Mouse (Mus musculus) CH12.LX (cell line): ENCODE measurements around the gene Cysltr2. TPM values are rescaled to one million over a fixed set of nuclear protein-coding genes. Genes with fewer than 3 reads are reported as not detected.

Source experiments
- DNase-seq: peaks from one replicate; pipeline ENCODE4 v3.0.0-alpha.2; 2013; ENCODE audit errors: extremely low read depth
- H3K27ac ChIP-seq: 2 replicates; pipeline ENCODE4 v1.5.1; 2012; ENCODE audit warnings: low read depth, mild to moderate bottlenecking, control low read depth, moderate library complexity; ENCODE audit not compliant: insufficient read depth
- H3K27me3 ChIP-seq: replicated peaks from 2 replicates; pipeline ENCODE3; 2012; ENCODE audit warnings: inconsistent platforms
- H3K36me3 ChIP-seq, 2 experiments: replicated peaks in 1 of 2; 2 replicates each; pipeline versions ENCODE3 to v1.6.1; 2012; ENCODE audit warnings: inconsistent platforms in 1 of 2, low read length in 1 of 2, mild to moderate bottlenecking in 1 of 2, mixed read lengths in 1 of 2, moderate library complexity in 1 of 2; ENCODE audit not compliant: control insufficient read depth in 1 of 2, insufficient read depth in 1 of 2
- H3K4me1 ChIP-seq, 2 experiments: 2 replicates each; pipeline ENCODE4 v1.6.1; 2012; ENCODE audit warnings: inconsistent platforms in 1 of 2, moderate library complexity in 1 of 2; ENCODE audit not compliant: insufficient read depth in 2 of 2, control insufficient read depth in 1 of 2
- H3K4me2 ChIP-seq: 2 replicates; pipeline ENCODE4 v1.6.1; 2012; ENCODE audit warnings: low read depth, mild to moderate bottlenecking, control low read depth; ENCODE audit not compliant: poor library complexity, insufficient read depth, severe bottlenecking
- H3K4me3 ChIP-seq, 3 experiments: fragments of 150-350 bp in 1 of 3; sonication (generic) in 1 of 3; replicated peaks in 1 of 3; 2 replicates each; pipeline versions ENCODE3 to v1.5.1; 2011 to 2012; ENCODE audit warnings: low read depth in 2 of 3, low read length in 2 of 3, mild to moderate bottlenecking in 2 of 3, moderate library complexity in 2 of 3, control low read depth in 1 of 3, improper control_type of control experiment in 1 of 3, inconsistent platforms in 1 of 3, mixed read lengths in 1 of 3; ENCODE audit not compliant: poor library complexity in 1 of 3
- H3K79me2 ChIP-seq: replicated peaks from 2 replicates; pipeline ENCODE4 v1.6.1; 2012; ENCODE audit warnings: mild to moderate bottlenecking, moderate library complexity; ENCODE audit not compliant: control insufficient read depth, poor library complexity, insufficient read depth, severe bottlenecking; ENCODE audit errors: extremely low read depth
- H3K9ac ChIP-seq: 2 replicates; pipeline ENCODE4 v1.6.1; 2012; ENCODE audit warnings: low read depth, mild to moderate bottlenecking, control low read depth, moderate library complexity; ENCODE audit not compliant: insufficient read depth
- H3K9me3 ChIP-seq: replicated peaks from 2 replicates; pipeline ENCODE3; 2012; ENCODE audit warnings: low read length, inconsistent platforms, mixed read lengths
- CHD1 ChIP-seq: IDR thresholded peaks from 2 replicates; pipeline ENCODE4 v1.6.1; 2012; ENCODE audit warnings: low read depth, low read length, improper control_type of control experiment, inconsistent platforms
- CHD2 ChIP-seq: IDR thresholded peaks from 2 replicates; pipeline ENCODE4 v1.6.1; 2011; ENCODE audit warnings: low read length, improper control_type of control experiment
- CTCF ChIP-seq, 2 experiments: IDR thresholded peaks in 1 of 2; conservative IDR thresholded peaks in 1 of 2; 2 replicates each; pipeline ENCODE4 v1.5.1; 2011 to 2012; ENCODE audit warnings: low read depth in 2 of 2, low read length in 2 of 2, improper control_type of control experiment in 1 of 2, inconsistent platforms in 1 of 2, mild to moderate bottlenecking in 1 of 2, moderate library complexity in 1 of 2
- E2F4 ChIP-seq: IDR thresholded peaks from 2 replicates; pipeline ENCODE4 v1.6.1; 2011; ENCODE audit warnings: low read depth, low read length, improper control_type of control experiment; ENCODE audit not compliant: insufficient replicate concordance
- EP300 ChIP-seq: IDR thresholded peaks from 2 replicates; pipeline ENCODE4 v1.6.1; 2011; ENCODE audit warnings: low read length, improper control_type of control experiment
- GABPA ChIP-seq: IDR thresholded peaks from 2 replicates; pipeline ENCODE4 v1.6.1; 2012; ENCODE audit warnings: low read depth, low read length, improper control_type of control experiment, inconsistent platforms; ENCODE audit not compliant: insufficient replicate concordance
- HCFC1 ChIP-seq: IDR thresholded peaks from 2 replicates; pipeline ENCODE4 v1.6.1; 2012; ENCODE audit warnings: low read depth, mild to moderate bottlenecking, inconsistent platforms, low read length, improper control_type of control experiment
- IRF4 ChIP-seq: IDR thresholded peaks from 2 replicates; pipeline ENCODE4 v1.6.1; 2014; ENCODE audit warnings: low read depth, mild to moderate bottlenecking, inconsistent platforms, low read length, improper control_type of control experiment
- MAX ChIP-seq: IDR thresholded peaks from 2 replicates; pipeline ENCODE4 v1.6.1; 2011; ENCODE audit warnings: low read length, improper control_type of control experiment
- MAZ ChIP-seq: IDR thresholded peaks from 2 replicates; pipeline ENCODE4 v1.6.1; 2012; ENCODE audit warnings: low read depth, mild to moderate bottlenecking, inconsistent platforms, low read length, improper control_type of control experiment, moderate library complexity
- MEF2A ChIP-seq: IDR thresholded peaks from 2 replicates; pipeline ENCODE4 v1.6.1; 2014; ENCODE audit warnings: low read depth, mild to moderate bottlenecking, inconsistent platforms, low read length, improper control_type of control experiment, borderline replicate concordance
- MXI1 ChIP-seq: IDR thresholded peaks from 2 replicates; pipeline ENCODE4 v1.6.1; 2011; ENCODE audit warnings: mild to moderate bottlenecking, low read depth, low read length, improper control_type of control experiment
- MYC ChIP-seq: IDR thresholded peaks from 2 replicates; pipeline ENCODE4 v1.6.1; 2011; ENCODE audit warnings: low read depth, mild to moderate bottlenecking, improper control_type of control experiment, low read length
- NELFE ChIP-seq: IDR thresholded peaks from 2 replicates; pipeline ENCODE4 v1.6.1; 2011; ENCODE audit warnings: low read depth, low read length, improper control_type of control experiment
- POLR2A ChIP-seq: IDR thresholded peaks from 2 replicates; pipeline ENCODE4 v1.6.1; 2011; ENCODE audit warnings: low read depth, mild to moderate bottlenecking, improper control_type of control experiment, low read length
- POLR2AphosphoS2 ChIP-seq: IDR thresholded peaks from 2 replicates; pipeline ENCODE4 v1.6.1; 2011; ENCODE audit warnings: low read depth, low read length, improper control_type of control experiment
- RAD21 ChIP-seq: IDR thresholded peaks from 2 replicates; pipeline ENCODE4 v1.6.1; 2011; ENCODE audit warnings: low read depth, mild to moderate bottlenecking, low read length, improper control_type of control experiment, moderate library complexity
- SMC3 ChIP-seq: IDR thresholded peaks from 2 replicates; pipeline ENCODE4 v1.6.1; 2011; ENCODE audit warnings: low read depth, low read length, improper control_type of control experiment
- TBP ChIP-seq: conservative IDR thresholded peaks from 2 replicates; pipeline ENCODE4 v1.6.1; 2011; ENCODE audit warnings: low read depth, low read length, improper control_type of control experiment
- TCF12 ChIP-seq: IDR thresholded peaks from 2 replicates; pipeline ENCODE4 v1.6.1; 2014; ENCODE audit warnings: low read depth, mild to moderate bottlenecking, inconsistent platforms, low read length, improper control_type of control experiment
- USF1 ChIP-seq: IDR thresholded peaks from 2 replicates; pipeline ENCODE4 v1.6.1; 2014; ENCODE audit warnings: low read depth, mild to moderate bottlenecking, inconsistent platforms, low read length, improper control_type of control experiment
- USF2 ChIP-seq: conservative IDR thresholded peaks from 2 replicates; pipeline ENCODE4 v1.6.1; 2011; ENCODE audit warnings: low read depth, low read length, improper control_type of control experiment
- ZC3H11A ChIP-seq: IDR thresholded peaks from 2 replicates; pipeline ENCODE4 v1.6.1; 2012; ENCODE audit warnings: low read depth, mild to moderate bottlenecking, inconsistent platforms, low read length, improper control_type of control experiment
- ZKSCAN1 ChIP-seq: IDR thresholded peaks from 2 replicates; pipeline ENCODE4 v1.6.1; 2012; ENCODE audit warnings: low read depth, inconsistent platforms, low read length, improper control_type of control experiment, borderline replicate concordance
- ZMIZ1 ChIP-seq: IDR thresholded peaks from 2 replicates; pipeline ENCODE4 v1.6.1; 2012; ENCODE audit warnings: low read depth, mild to moderate bottlenecking, inconsistent platforms, low read length, improper control_type of control experiment
- dilution Hi-C: fragments of 300-500 bp; cut with MboI; formaldehyde crosslinking; loops from 2 replicates; pipeline ENCODE4 v1.14.3; 2020; ENCODE audit warnings: low sequenced_read_pairs; ENCODE audit not compliant: extremely low pct_unique_long_range_greater_than_20kb, extremely low pct_ligation_motif_present
- in situ Hi-C: fragments of 300-500 bp; cut with MboI; formaldehyde crosslinking; loops from 3 replicates; pipeline ENCODE4 v1.14.3; 2019; ENCODE audit warnings: low sequenced_read_pairs, low pct_ligation_motif_present, low pct_unique_long_range_greater_than_20kb, mixed read lengths
- polyA plus RNA-seq: library from polyadenylated mRNA; unstranded; fragments of >175 nt; gene quantifications from 2 replicates; pipeline ENCODE4 v1.2.1, GENCODE M21; 2012; ENCODE audit warnings: low read depth; ENCODE audit not compliant: insufficient read length
- total RNA-seq, 2 experiments: library from RNA; depleted of rRNA; stranded (reverse); fragments of 300-350 nt in 1 of 2; fragments of >200 nt in 1 of 2; gene quantifications; 2 replicates each; pipeline ENCODE4 v1.2.3; 2012 to 2014

Cysltr2 gene
- total and polyA plus RNA-seq, 3 experiments, result 0.47 to 2.0 (median 0.89) TPM

GRCm38 (mm10) chr14:73041689-73042088 lies 7.2 kb downstream of the Cysltr2 start:
- Histone ChIP-seq H3K4me1 (peaks cover 2 to 7% of the 10 kb centered on the region in 2 experiments; a peak in 2 of 4 replicates), H3K27me3 (no peaks in the 10 kb centered on the region), H3K9me3 (no peaks in the 10 kb centered on the region), H3K4me3 (no peak overlapping the region), H3K27ac (no peak overlapping the region), H3K9ac (no peak overlapping the region), H3K79me2 (no peaks in the 10 kb centered on the region), H3K4me2 (no peak overlapping the region), H3K36me3 (no peaks in the 10 kb centered on the region)
- in situ Hi-C loops (no loop called here), dilution Hi-C loops (no loop called here)
- TF ChIP-seq POLR2AphosphoS2 (no peak), MXI1 (no peak), USF1 (no peak), CHD2 (no peak)
- DNase-seq, result no peak

GRCm38 (mm10) chr14:73033290-73033689 lies 15.6 kb downstream of the Cysltr2 start:
- dilution Hi-C loops, result no loop called here
- no peaks in the 10 kb centered on the region for H3K36me3 ChIP-seq
- no peak for TF ChIP-seq MXI1
- peak; percentile 60 for TF ChIP-seq RAD21
- TF ChIP-seq SMC3, result peak; percentile 79
- TF ChIP-seq NELFE, result no peak
- TF ChIP-seq CTCF (conservative IDR thresholded peaks at IDR 0.05 in 1 of 2, IDR thresholded peaks at IDR 0.05 in 1 of 2; ENCODE audit: low read depth in 2 of 2, low read length in 2 of 2), result peak in 1 of 2 experiments; percentile 71; a peak in 2 of 4 replicates
- TF ChIP-seq ZC3H11A, result peak; percentile 41; the same call in 1 of the 2 replicates
- TF ChIP-seq, all 38 proteins: peak for 4
- H3K4me2 ChIP-seq, result no peak overlapping the region
- peaks cover 4 to 9% of the 10 kb centered on the region in 2 experiments; a peak in 2 of 4 replicates for H3K4me1 ChIP-seq
- H3K27me3 ChIP-seq, result no peaks in the 10 kb centered on the region
- in situ Hi-C loops, result no loop called here
- H3K4me3 ChIP-seq, result no peak overlapping the region
- no peak overlapping the region for H3K27ac ChIP-seq
- no peaks in the 10 kb centered on the region for H3K79me2 ChIP-seq
- no peak overlapping the region for H3K9ac ChIP-seq
- no peaks in the 10 kb centered on the region for H3K9me3 ChIP-seq
- DNase-seq, result peak; percentile 53

- Histone ChIP-seq H3K4me2 (no peak overlapping the region), H3K79me2 (no peaks in the 10 kb centered on the region), H3K36me3 (no peaks in the 10 kb centered on the region), H3K27ac (no peak overlapping the region), H3K27me3 (no peaks in the 10 kb centered on the region), H3K4me1 (peaks cover 4 to 9% of the 10 kb centered on the region in 2 experiments; a peak in 2 of 4 replicates), H3K9ac (no peak overlapping the region), H3K9me3 (no peaks in the 10 kb centered on the region), H3K4me3 (no peak overlapping the region)
- dilution Hi-C loops, result no loop called here
- no peak for DNase-seq
- in situ Hi-C loops, result no loop called here
- TF ChIP-seq CHD1 (no peak), SMC3 (no peak), TCF12 (peak; percentile 65), EP300 (peak; percentile 70), MAX (peak; percentile 48; the same call in 1 of the 2 replicates), CHD2 (no peak), POLR2AphosphoS2 (no peak), POLR2A (no peak), USF1 (no peak), USF2 (no peak), MEF2A (0 out of 2 replicates have a peak, but pooled peaks have one; percentile 46), MYC (0 out of 2 replicates have a peak, but pooled peaks have one; percentile 56), TBP (no peak), NELFE (no peak), MAZ (no peak), HCFC1 (no peak), GABPA (no peak), IRF4 (peak; percentile 73), E2F4 (no peak), ZKSCAN1 (no peak), ZMIZ1 (no peak), RAD21 (no peak; the same call in 1 of the 2 replicates), MXI1 (no peak)
These were observed 17.7 kb downstream of the Cysltr2 start for GRCm38 (mm10) chr14:73031218-73031617.
